Mouse (Mus musculus) adrenal gland, adult 18-20 months (tissue): ENCODE measurements around the gene Ltbp2. TPM values are rescaled to one million over a fixed set of nuclear protein-coding genes. Genes with fewer than 3 reads are reported as not detected.

Experiments used
- DNase-seq, 2 experiments: peaks; one replicate each; pipeline ENCODE4 v3.0.0; 2021 to 2022; ENCODE audit warnings: low spot score in 2 of 2
- total RNA-seq, 2 experiments: library from RNA; stranded (reverse); gene quantifications; 1 replicate in 1 of 2; 2 replicates in 1 of 2; pipeline ENCODE4 v1.2.3; 2021

Ltbp2 gene
- total RNA-seq, 2 experiments from 2014 or later, result 5.7 to 15.7 TPM

DNA sequence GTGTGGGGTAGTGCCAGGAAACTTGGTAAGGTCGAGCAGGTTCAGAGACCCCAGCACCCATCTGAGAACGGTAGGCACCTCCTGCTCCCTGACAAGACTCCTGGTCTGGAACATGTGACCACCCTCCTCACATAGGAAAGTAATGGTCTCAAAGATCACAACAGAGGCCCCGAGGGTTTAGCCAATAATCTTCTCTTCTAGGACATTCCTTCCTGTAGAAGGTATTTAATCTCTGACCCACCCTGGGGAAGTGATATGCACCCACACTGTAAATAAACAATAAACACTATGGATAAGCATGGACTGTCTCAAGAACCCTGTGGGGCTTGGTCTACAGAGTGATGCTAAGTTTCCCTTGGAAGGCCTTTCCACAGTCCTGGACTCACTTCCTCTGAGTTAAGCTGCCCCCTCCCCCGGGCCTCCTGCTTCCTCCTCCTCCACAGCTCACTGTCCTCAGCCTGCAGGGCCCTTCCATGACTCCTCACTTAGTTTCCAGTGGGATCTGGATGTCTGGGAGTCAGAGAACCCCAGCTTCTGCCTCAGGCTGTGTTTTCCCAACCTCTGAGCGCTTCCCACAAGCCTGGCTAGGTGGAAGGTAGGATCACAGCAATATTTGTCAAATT lies 110.1 kb downstream of the Ltbp2 start:
- no peak for DNase-seq

DNA sequence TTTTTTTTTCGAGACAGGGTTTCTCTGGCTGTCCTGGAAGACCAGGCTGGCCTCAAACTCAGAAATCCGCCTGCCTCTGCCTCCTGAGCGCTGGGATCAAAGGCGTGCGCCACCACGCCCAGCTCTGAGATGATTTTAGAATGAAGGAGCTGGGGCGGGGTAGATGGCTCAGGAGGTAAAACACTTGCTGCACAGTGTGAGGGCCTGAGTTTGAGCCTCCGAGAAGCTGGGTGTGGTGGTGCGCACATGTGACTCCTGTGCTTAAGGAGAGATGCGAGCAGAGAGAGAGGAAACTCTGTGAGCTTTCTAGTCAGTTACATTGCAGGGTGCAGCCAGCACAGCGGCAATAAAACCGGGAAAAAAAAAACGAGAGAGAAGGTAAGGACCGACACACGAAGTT lies 110.8 kb downstream of the Ltbp2 start:
- no peak for DNase-seq

DNA sequence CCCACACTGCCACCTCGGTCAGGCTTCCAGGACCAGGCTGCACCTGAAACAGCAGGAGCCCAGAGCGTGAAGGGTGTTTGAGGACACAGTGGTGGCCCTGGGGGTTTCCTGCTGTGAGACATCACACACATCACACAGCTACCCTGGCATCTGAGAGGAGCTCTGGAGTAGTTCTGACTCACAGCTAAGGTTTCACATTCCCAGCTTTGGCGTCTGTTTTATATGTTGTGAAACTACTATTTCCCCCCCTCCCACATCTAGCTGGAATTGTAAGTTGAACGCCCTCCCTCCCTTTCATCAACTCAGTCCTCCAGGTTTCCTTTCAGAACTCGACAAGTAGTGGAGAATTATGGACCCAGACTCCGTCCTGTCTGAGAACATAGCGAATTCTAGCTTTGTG lies 111.6 kb downstream of the Ltbp2 start:
- no peak for DNase-seq

DNA sequence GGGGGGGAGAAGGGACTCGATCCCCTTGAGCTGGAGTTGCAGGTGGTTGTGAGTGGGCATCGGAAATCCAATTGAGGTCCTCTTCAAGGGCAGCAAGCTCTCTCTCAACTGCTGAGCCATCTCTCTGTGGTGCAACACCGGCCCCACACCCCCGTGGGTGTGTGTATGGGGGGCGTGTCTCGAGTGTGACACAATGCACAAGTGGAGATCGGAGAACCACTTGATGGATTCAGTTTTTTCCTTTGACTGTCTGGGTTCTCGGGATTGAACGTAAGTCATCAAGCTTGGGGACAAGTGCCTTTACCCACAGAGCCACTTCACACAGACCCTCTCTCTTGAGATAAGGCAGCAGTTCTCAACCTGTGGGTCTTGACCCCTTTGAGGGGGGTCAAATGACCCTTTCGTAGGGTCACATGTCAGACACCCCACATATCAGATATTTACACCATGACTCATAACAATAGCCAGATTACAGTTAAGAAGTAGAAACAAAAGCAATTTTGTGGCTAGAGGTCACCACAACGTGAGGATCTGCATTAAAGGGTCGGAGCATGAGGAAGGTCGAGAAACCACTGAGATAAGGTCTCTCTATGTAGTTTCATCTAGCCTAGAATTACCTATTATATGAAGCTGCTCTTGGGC lies 112.6 kb downstream of the Ltbp2 start:
- no peak for DNase-seq

DNA sequence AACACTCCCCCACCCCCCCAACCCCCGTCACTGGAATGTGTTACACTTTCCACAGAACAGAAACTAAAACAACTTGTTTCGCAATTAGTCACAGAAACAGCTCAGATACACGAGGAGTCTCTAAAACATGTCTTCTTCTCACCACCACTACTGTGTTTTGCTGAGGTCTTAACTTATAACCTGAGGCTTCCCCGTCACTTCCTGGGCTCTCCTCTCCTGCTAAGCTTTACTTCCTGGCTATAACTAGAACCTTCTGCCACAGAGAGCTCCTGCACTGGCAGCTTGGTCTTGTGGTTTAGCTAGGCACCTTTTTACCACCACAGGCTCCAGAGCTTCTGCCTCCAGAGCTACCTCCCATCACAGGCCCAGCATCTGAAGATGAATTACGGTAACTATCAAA lies 113.8 kb downstream of the Ltbp2 start:
- no peak for DNase-seq

DNA sequence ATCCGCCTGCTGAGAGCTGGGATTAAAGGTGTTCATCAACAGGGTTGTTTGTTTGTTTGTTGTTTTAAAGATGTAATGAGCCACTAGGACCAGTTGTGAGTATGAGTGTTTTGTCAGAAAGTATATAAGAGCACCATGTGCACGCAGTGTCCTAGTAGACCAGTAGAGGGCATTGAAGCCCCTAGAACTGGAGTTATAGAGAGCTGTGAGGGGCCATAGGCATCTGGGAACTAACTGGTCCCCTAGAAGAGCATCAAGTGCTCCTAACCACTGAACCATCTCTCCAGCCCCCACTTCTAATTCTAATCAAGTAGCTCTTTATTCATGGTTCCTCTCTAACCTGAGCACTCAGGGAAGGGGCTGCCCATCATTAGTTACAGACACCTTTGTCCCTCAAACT lies 117.3 kb downstream of the Ltbp2 start:
- DNase-seq, result no peak

DNA sequence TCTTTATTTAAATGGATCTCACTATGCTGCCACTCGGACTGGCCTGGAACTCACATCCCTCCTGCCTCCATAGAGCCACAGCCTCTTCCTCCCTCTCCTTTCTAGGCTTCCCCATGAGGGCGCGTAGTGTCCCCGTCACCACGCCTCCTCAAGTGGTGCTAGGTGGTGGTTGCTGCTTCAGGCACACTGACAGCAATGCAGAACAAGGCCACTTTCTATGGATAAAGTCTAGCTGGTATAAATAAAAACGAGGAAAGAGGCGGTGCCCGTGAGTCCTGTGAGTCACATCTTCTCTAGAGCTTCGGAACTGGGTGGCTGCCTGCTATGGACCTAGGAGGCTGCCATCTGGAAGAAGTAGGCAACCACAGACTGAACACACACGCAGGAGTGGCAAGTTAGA lies 120.3 kb downstream of the Ltbp2 start:
- no peak for DNase-seq

DNA sequence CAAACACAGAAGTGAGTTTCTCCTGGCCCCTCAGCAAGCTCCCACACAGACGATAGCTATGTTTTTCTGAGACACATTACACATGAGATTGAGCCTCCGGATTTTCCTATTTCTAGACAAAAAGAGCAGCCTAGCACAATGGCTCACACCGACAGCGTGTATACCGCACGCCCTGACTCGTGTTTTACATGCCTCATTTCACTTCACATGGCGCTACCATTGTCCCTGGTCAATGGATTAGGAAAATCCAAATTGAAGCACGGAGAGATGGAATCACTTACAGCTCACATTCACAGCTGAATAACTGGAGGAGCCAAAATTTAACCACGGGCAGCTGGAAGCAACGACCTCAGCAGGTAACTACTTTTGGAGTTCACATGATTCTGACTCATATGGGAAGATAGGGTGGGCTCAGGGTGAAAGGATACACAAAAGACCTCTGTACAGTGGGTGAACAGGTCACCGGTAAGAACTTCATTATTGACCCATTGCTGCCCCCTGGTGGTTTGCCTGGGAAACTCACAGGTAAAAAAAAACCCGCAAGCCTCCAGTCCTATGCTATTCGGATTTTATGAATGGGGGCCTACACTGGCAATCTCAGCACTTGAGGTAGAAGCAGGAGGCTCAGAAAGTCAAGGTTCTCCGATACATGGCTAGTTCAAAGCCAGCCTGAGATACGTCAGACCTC lies 121.2 kb downstream of the Ltbp2 start:
- DNase-seq, result peak; percentile 70 to 76

DNA sequence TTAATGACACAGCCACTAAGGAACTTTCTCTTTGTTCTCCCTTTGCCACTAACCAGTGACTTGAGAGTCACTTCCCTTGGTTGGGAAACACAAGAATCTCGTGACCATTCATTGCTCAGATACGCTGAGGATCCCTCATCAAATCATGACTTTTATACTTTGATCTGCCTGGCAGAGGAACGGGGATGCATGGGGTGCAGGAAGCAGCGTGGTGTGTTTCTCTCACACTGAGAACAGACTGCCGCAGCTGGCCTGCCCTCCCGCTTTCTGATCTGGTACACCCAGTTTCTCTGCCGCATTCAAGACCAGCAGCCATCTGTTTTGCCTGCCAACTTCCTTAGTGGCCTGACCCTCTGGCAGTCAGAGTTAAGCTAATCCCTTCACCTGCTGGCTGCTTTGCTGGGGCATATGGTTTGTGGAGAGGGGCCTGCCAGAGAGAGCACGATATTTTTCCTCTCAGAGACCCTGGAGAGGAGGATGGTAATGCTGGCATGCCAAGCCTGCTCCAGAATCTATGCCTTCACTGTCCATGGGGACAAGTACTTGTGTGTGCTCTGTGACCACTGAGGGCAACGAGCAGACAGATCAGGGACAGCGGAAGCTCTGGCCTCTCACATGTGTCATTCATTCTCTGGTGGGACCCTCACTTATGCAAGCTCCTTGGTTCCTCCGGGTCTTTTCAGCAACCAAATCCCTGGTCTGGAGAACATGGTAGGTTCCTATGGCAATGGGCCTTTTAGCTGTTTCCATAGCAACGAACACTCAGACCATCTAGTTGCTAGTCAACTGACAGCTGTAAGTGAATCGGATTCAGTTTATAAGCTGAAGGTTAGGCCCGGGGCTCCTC lies 124.0 kb downstream of the Ltbp2 start:
- no peak for DNase-seq

DNA sequence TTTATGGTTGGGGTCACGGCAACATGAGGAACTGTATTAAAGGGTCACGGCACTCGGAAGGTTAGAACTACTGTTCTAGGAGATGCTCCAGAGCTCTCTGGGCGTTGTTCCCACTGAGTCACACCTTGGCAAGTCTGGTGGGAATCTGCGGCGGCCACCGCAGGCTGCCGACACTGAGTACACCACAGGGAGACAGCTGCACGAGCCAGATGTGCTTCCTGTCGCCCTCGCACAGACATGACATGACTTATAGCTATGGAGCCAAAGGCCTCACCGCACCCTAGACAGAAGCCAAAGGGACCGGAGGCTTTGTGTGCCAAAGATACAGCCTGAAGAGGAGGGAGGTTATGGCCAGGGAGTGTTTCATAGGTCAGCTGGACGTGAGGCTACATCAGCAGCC lies 125.7 kb downstream of the Ltbp2 start:
- peak; percentile 30 to 45 for DNase-seq

DNA sequence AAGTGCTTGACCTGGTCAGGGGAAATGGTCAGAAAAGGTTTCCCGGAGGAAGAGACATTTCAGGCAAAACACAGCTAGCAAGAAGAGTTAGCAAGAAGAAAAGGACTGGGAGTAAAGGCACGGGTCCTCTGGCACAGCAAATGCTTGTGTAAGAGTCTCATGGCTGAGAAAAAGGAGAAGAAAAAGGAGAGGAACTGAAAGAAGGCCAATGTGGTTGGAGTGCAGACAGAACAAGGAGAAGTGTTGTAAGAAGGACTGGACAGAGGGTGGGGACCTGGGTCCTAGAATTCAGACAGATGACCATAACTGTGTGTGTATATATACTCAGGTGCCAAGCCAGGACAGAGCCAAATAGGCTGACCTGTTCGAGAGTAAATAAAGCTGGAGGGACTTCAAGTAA lies 128.2 kb downstream of the Ltbp2 start:
- no peak for DNase-seq

DNA sequence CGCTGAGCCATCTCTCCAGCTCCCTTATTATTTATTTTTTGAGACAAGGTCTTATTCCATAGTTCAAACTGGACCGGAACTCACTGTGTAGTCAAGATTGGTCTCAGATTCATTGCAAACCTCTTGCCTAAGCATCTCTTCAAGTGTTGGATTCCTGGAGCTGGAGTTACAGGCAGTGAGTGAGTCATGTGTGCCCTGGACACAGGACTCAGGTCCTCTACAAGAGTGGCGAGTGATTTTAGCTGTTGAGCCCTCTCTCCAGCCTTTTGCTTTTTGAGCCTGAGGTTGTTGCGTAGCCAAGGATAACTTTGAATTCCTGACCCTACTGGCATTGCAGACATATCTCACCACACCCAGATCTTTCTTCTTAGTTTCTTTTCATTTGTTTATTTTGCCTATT lies 130.6 kb downstream of the Ltbp2 start:
- no peak for DNase-seq

DNA sequence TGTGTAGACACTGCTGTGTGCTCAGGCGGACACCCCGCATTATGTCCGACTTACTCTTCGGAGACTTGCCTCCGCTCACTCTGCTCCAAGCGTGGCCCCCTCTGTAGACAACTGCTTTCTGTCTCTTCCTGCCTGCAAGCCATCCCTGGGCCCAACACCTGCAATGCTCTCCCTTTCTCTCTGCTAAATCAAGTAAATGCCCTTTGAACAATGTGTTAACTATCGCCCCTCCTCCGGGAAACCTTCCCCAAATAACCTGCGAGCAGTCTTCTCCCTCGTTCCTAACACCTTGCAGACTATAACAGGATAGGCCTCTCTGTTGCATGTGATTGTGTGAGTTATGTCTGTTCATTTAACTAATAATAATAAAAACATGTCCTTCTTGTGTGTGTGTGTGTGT lies 132.8 kb downstream of the Ltbp2 start:
- DNase-seq, result no peak

DNA sequence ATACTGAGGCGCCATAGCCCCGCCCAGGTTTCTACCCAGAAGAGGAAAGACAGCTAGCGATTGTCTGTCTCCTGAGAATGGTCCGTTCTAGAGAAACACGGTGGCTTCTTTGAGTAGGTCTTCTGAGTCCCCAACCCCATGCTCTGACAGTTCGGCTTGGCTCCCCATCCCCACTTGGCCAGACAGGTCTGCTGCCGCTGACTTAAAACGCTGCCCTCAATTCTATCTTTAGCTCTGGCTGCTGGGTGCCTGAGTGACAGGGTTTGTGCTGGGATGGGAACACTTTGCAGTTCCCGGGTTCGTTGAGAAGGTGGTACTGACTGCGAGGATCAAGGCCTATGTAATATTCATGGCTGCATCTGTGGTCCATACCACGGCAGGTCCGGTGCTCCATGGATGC lies 143.0 kb downstream of the Ltbp2 start:
- no peak for DNase-seq

Other genes with a start within 250 kb of the Ltbp2 start
- not detected for gene Vrtn, start 235.5 kb downstream of the Ltbp2 start, total RNA-seq
- gene Syndig1l, start 177.7 kb downstream of the Ltbp2 start, total RNA-seq, result not detected
- 100 to 1,000 TPM in 1 of 2 experiments, 10 to 100 TPM in 1; 83.8 to 128 TPM for gene Npc2, start 103.4 kb downstream of the Ltbp2 start, total RNA-seq
- 10 to 100 TPM; 65.2 to 77.7 TPM for gene Isca2, start 103.3 kb downstream of the Ltbp2 start, total RNA-seq
- gene Fcf1, start 94.4 kb upstream of the Ltbp2 start, total RNA-seq, result 10 to 100 TPM; 83.5 to 86.1 TPM
- 10 to 100 TPM; 32.0 to 33.0 TPM for gene Arel1, start 94.4 kb upstream of the Ltbp2 start, total RNA-seq
- gene Ylpm1, start 119.8 kb upstream of the Ltbp2 start, total RNA-seq, result 10 to 100 TPM; 39.4 to 46.1 TPM
- gene Prox2, start 234.2 kb upstream of the Ltbp2 start, total RNA-seq, result 1 to 10 TPM; 2.5 to 4.1 TPM
- gene Dlst, start 234.3 kb upstream of the Ltbp2 start, total RNA-seq, result 100 to 1,000 TPM; 364 to 483 TPM